Mouse (Mus musculus) ovary, postnatal 36 days (tissue): ENCODE measurements around the gene Xpnpep1.

Experiments used
- DNase-seq: peaks from one replicate; pipeline ENCODE4 v3.0.0; 2022; ENCODE audit warnings: low spot score, mixed read lengths

Xpnpep1 gene

GRCm38 (mm10) chr19:52992880-52993440, 47.1 kb downstream of the Xpnpep1 start:
- peak; percentile 7 for DNase-seq

- no peak for DNase-seq
Observed at GRCm38 (mm10) chr19:52991924-52992323, 48.1 kb downstream of the Xpnpep1 start.

- no peak for DNase-seq
Observed at GRCm38 (mm10) chr19:52979020-52979711, 60.8 kb downstream of the Xpnpep1 start.

- DNase-seq, result peak; percentile 71
Observed at GRCm38 (mm10) chr19:52975564-52976185, 64.3 kb downstream of the Xpnpep1 start.

GRCm38 (mm10) chr19:52966339-52966738, 73.7 kb downstream of the Xpnpep1 start:
- no peak for DNase-seq

GRCm38 (mm10) chr19:52962745-52963144, 77.3 kb downstream of the Xpnpep1 start:
- DNase-seq, result no peak

- DNase-seq, result peak; percentile 67
Observed at GRCm38 (mm10) chr19:52922678-52923495, 117.1 kb downstream of the Xpnpep1 start.

- no peak for DNase-seq
Observed at GRCm38 (mm10) chr19:52904182-52904581, 135.8 kb downstream of the Xpnpep1 start.

- DNase-seq, result no peak
Observed at GRCm38 (mm10) chr19:52891807-52892442, 148.1 kb downstream of the Xpnpep1 start.
